Mouse (Mus musculus) hindbrain, embryonic 13.5 days (tissue): ENCODE results near the gene G3bp2. TPM values are rescaled to one million over a fixed set of nuclear protein-coding genes. Genes with fewer than 3 reads are reported as not detected.
A peak's percentile ranks its signal among the peaks of the same experiment; 100 is the strongest.

Source experiments
- ATAC-seq: fragments of 200-750 bp; cut with Nextera tagmentation; 2 replicates; pipeline ENCODE4 v1.8.0; 2017; ENCODE audit warnings: moderate TSS enrichment; ENCODE audit not compliant: low FRiP score
- H3K27ac ChIP-seq: fragments of 300-500 bp; sonication (generic); 2 replicates; pipeline ENCODE4 v1.5.1; 2015; ENCODE audit warnings: inconsistent platforms, mild to moderate bottlenecking, moderate library complexity
- H3K27me3 ChIP-seq: fragments of 300-500 bp; sonication (generic); 2 replicates; pipeline ENCODE4 v1.6.1; 2015; ENCODE audit warnings: mild to moderate bottlenecking, inconsistent platforms
- H3K36me3 ChIP-seq: fragments of 300-500 bp; sonication (generic); 2 replicates; pipeline ENCODE4 v1.6.1; 2015; ENCODE audit warnings: mild to moderate bottlenecking, inconsistent platforms
- H3K4me1 ChIP-seq: fragments of 300-500 bp; sonication (generic); replicated peaks from 2 replicates; pipeline ENCODE4 v1.6.1; 2015; ENCODE audit warnings: inconsistent platforms
- H3K4me2 ChIP-seq: fragments of 300-500 bp; sonication (generic); 2 replicates; pipeline ENCODE4 v1.6.1; 2015; ENCODE audit warnings: inconsistent platforms, mild to moderate bottlenecking, moderate library complexity
- H3K4me3 ChIP-seq: fragments of 300-500 bp; sonication (generic); 2 replicates; pipeline ENCODE4 v1.5.1; 2015; ENCODE audit warnings: mild to moderate bottlenecking, inconsistent platforms
- H3K9ac ChIP-seq: fragments of 300-500 bp; sonication (generic); 2 replicates; pipeline ENCODE4 v1.6.1; 2015; ENCODE audit warnings: mild to moderate bottlenecking, inconsistent platforms
- H3K9me3 ChIP-seq: fragments of 300-500 bp; sonication (generic); 2 replicates; pipeline ENCODE4 v1.6.1; 2016; ENCODE audit warnings: inconsistent platforms
- WGBS: fragments of 180-500 bp; shearing (Covaris S2); methylation state at CpG from one replicate; pipeline ENCODE4 v1.1.7; 2015; 5-methylcytosine and 5-hydroxymethylcytosine counted together
- polyA plus RNA-seq: library from polyadenylated mRNA; unstranded; fragments of >200 nt; fragmentation: Nextera tagmentation; extraction: Ambion mirVana; gene quantifications from 2 replicates; pipeline ENCODE4 v1.2.1, GENCODE M21; 2015

G3bp2 gene
- polyA plus RNA-seq, 1 experiment from 2014 or later: 425 TPM

DNA sequence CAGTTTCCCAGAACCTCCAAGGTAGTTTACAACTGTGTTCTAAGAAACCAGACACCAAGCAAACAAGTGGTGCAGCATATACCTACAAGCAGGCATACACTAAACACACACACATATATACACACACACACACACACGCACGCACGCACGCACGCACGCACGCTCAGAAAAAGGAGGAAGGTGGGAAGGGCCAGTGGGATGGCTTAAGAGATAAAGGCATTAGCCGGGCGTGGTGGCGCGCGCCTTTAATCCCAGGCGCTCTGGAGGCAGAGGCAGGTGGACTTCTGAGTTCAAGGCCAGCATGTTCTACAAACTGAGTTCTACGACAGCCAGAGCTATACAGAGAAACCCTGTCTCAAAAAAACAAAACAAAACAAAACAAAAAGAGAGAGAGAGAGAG is 9.5 kb downstream of the G3bp2 start:
- H3K9me3 ChIP-seq: no peaks in the 10 kb centered on the region
- peaks cover 8% of the 10 kb centered on the region for H3K4me1 ChIP-seq
- no peak overlapping the region for H3K4me2 ChIP-seq
- 91% methylated on average over 14 of the region's 14 CpGs for WGBS
- H3K36me3 ChIP-seq: peaks cover 15% of the 10 kb centered on the region
- no peaks in the 10 kb centered on the region for H3K27me3 ChIP-seq
- no peak overlapping the region for H3K9ac ChIP-seq
- H3K4me3 ChIP-seq: no peak overlapping the region
- no peak overlapping the region for H3K27ac ChIP-seq
- no peak for ATAC-seq

DNA sequence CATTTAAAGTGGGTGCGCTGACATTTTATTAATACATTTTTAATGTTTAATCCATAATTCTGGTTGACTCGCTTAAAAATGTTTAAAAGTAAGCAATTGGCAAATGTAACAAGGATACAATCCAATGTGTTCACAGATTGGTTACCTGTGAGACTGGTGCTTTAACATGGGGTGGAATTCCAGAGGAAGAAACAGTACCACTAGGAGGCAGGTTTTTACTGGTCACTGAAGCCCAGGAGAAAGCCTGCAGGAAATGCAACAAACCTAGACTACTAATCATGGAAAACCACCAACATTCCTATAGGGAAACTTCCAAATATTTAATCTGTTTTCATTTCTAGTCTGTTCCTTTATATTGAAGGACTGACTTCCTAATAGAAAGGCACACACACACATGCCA is 20.3 kb downstream of the G3bp2 start:
- Histone ChIP-seq H3K4me2 (no peak overlapping the region), H3K9ac (no peak overlapping the region), H3K9me3 (no peaks in the 10 kb centered on the region), H3K36me3 (peaks cover 71% of the 10 kb centered on the region), H3K27me3 (no peaks in the 10 kb centered on the region), H3K27ac (no peak overlapping the region), H3K4me3 (no peak overlapping the region), H3K4me1 (no peaks in the 10 kb centered on the region)
- ATAC-seq: no peak
- 98% methylated on average over 2 of the region's 2 CpGs for WGBS

- Histone ChIP-seq H3K27ac (no peak overlapping the region), H3K4me3 (no peak overlapping the region), H3K36me3 (peaks cover 63% of the 10 kb centered on the region), H3K27me3 (0 out of 2 replicates have a peak, but pooled peaks cover 3% of the 10 kb centered on the region), H3K9ac (no peak overlapping the region), H3K9me3 (no peaks in the 10 kb centered on the region), H3K4me2 (no peak overlapping the region), H3K4me1 (no peaks in the 10 kb centered on the region)
- ATAC-seq: no peak
- 96% methylated on average over 6 of the region's 6 CpGs for WGBS
Measured at GRCm38 (mm10) chr5:92052866-92053265, 30.7 kb downstream of the G3bp2 start.

GRCm38 (mm10) chr5:92050419-92050818 is 33.1 kb downstream of the G3bp2 start:
- no peak overlapping the region for H3K4me2 ChIP-seq
- no peaks in the 10 kb centered on the region for H3K9me3 ChIP-seq
- ATAC-seq: no peak
- WGBS: 79% methylated on average over 3 of the region's 3 CpGs
- H3K27ac ChIP-seq: no peak overlapping the region
- H3K27me3 ChIP-seq: 0 out of 2 replicates have a peak, but pooled peaks cover 3% of the 10 kb centered on the region
- H3K36me3 ChIP-seq: peaks cover 39% of the 10 kb centered on the region
- H3K4me3 ChIP-seq: no peak overlapping the region
- no peak overlapping the region for H3K9ac ChIP-seq
- no peaks in the 10 kb centered on the region for H3K4me1 ChIP-seq

DNA sequence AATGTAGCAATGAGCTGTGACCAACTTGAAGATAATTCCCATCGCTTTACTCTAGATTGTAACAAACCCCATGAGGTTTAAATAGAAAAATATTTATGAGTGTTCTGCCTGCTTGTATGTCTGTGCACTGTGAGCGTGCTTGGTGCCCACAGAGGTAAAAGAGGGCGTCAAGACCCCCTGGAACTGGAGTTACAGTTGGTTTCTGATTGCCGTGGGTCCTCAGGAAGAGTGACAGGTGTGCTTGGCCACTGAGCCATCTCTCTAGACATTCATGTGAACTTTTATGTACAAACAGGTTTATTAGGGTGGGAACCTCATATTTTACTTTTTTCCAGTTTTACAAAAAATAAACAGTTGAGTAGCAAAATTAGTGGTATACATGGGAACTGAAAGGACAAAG is 39.7 kb downstream of the G3bp2 start, which contains the start of gene Cdkl2:
Cdkl2 (minus strand) TSS at position 101 of the 400 bp plus-strand sequence.
- H3K27ac ChIP-seq: peak within 1 kb of the TSS; percentile 52
- H3K36me3 ChIP-seq: no peaks in the 10 kb centered on the region
- no peak for ATAC-seq
- no peaks in the 10 kb centered on the region; the same call in 1 of the 2 replicates for H3K4me1 ChIP-seq
- peak within 1 kb of the TSS; percentile 89 for H3K4me2 ChIP-seq
- peak within 1 kb of the TSS; percentile 75 for H3K9ac ChIP-seq
- H3K9me3 ChIP-seq: no peaks in the 10 kb centered on the region
- 82% methylated on average over 4 of the region's 4 CpGs for WGBS
- peaks cover 14% of the 10 kb centered on the region for H3K27me3 ChIP-seq
- H3K4me3 ChIP-seq: peak within 1 kb of the TSS; percentile 74

- peaks cover 11% of the 10 kb centered on the region for H3K27me3 ChIP-seq
- no peaks in the 10 kb centered on the region; the same call in 1 of the 2 replicates for H3K4me1 ChIP-seq
- H3K9ac ChIP-seq: peak overlapping the region; percentile 75
- H3K4me2 ChIP-seq: peak overlapping the region; percentile 89
- H3K9me3 ChIP-seq: no peaks in the 10 kb centered on the region
- H3K27ac ChIP-seq: peak overlapping the region; percentile 52
- WGBS: under 1% methylated on average over 68 of the region's 68 CpGs
- no peaks in the 10 kb centered on the region for H3K36me3 ChIP-seq
- peak overlapping the region; percentile 74 for H3K4me3 ChIP-seq
- ATAC-seq: peak; percentile 99
Measured at GRCm38 (mm10) chr5:92042377-92043348, 40.9 kb downstream of the G3bp2 start.

GRCm38 (mm10) chr5:92019960-92020359 is 63.6 kb downstream of the G3bp2 start:
- Histone ChIP-seq H3K36me3 (no peaks in the 10 kb centered on the region), H3K9me3 (no peaks in the 10 kb centered on the region), H3K27ac (no peak overlapping the region), H3K9ac (no peak overlapping the region), H3K4me1 (no peaks in the 10 kb centered on the region), H3K4me3 (no peak overlapping the region), H3K4me2 (no peak overlapping the region), H3K27me3 (no peaks in the 10 kb centered on the region)
- no peak for ATAC-seq
- 62% methylated on average over 2 of the region's 2 CpGs for WGBS

DNA sequence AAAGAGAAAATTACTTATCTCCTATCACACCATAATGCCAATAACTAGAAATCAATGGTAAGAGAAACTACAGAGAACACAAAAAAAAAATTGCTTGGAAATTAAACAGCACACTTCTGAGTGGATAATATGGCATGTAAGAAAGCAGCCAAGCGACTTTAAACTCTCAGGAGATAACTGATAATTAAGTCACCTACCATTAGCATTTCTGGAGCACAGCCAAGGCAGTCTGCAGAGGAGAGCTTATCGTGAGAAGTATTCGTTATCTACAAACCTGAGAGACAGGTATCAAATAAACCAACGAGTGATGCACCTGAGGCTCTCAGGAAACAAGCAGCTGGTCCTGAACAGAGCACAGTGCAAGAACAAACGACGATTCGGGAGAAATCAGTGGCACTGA is 71.8 kb downstream of the G3bp2 start:
- Histone ChIP-seq H3K9ac (no peak overlapping the region), H3K4me1 (no peaks in the 10 kb centered on the region), H3K4me2 (no peak overlapping the region), H3K27me3 (no peaks in the 10 kb centered on the region), H3K27ac (no peak overlapping the region), H3K4me3 (no peak overlapping the region), H3K36me3 (no peaks in the 10 kb centered on the region), H3K9me3 (no peaks in the 10 kb centered on the region)
- ATAC-seq: no peak
- WGBS: 72% methylated on average over 7 of the region's 7 CpGs

DNA sequence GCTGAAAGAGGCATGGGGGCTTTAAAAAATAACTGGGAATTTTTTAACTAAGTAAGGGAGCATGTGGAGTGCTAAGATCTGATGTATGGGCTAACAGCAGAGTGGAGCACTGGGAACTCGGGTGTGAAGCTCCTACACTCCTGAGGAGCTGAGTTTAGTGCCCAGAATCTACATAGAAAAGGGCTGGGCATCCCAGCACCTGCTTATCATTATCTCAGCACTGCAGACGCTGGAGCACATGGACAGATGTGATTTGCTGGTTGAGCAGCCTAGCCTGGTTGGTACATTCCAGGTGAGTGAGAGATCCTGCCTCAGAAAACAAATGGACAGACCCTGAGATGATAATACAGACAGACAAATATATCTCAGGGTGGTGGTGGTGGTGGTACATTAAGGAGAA is 73.7 kb downstream of the G3bp2 start:
- Histone ChIP-seq H3K4me1 (no peaks in the 10 kb centered on the region), H3K4me2 (no peak overlapping the region), H3K9ac (no peak overlapping the region), H3K27ac (no peak overlapping the region), H3K9me3 (no peaks in the 10 kb centered on the region), H3K27me3 (no peaks in the 10 kb centered on the region), H3K4me3 (no peak overlapping the region), H3K36me3 (no peaks in the 10 kb centered on the region)
- WGBS: 52% methylated on average over 2 of the region's 2 CpGs
- ATAC-seq: no peak

- Histone ChIP-seq H3K4me1 (no peaks in the 10 kb centered on the region), H3K9ac (no peak overlapping the region), H3K27ac (no peak overlapping the region), H3K9me3 (0 out of 2 replicates have a peak, but pooled peaks cover 6% of the 10 kb centered on the region), H3K36me3 (no peaks in the 10 kb centered on the region), H3K4me2 (no peak overlapping the region), H3K27me3 (no peaks in the 10 kb centered on the region), H3K4me3 (no peak overlapping the region)
- WGBS: 64% methylated on average over 2 of the region's 2 CpGs
- ATAC-seq: 0 out of 2 replicates have a peak, but pooled peaks have one; percentile 66
Measured at GRCm38 (mm10) chr5:92003011-92003410, 80.5 kb downstream of the G3bp2 start.
